Mouse (Mus musculus) heart, postnatal 10 days (tissue): ENCODE data around the gene Adgrv1. TPM values are rescaled to one million over a fixed set of nuclear protein-coding genes. Genes with fewer than 3 reads are reported as not detected.
A peak's percentile ranks its signal among the peaks of the same experiment; 100 is the strongest.

Experiments used
- DNase-seq, 2 experiments: peaks; one replicate each; pipeline ENCODE4 v3.0.0; 2021
- intact Hi-C: fragments of 180-260 bp; cut with DNase I; formaldehyde crosslinking; loops from one replicate; pipeline ENCODE4 v1.15.1; 2025
- total RNA-seq, 2 experiments: library from RNA; stranded (reverse); gene quantifications; 2 replicates each; pipeline ENCODE4 v1.2.3; 2021

Gene Adgrv1
- total RNA-seq, 2 experiments from 2014 or later, result 0.74 to 0.96 TPM

DNA sequence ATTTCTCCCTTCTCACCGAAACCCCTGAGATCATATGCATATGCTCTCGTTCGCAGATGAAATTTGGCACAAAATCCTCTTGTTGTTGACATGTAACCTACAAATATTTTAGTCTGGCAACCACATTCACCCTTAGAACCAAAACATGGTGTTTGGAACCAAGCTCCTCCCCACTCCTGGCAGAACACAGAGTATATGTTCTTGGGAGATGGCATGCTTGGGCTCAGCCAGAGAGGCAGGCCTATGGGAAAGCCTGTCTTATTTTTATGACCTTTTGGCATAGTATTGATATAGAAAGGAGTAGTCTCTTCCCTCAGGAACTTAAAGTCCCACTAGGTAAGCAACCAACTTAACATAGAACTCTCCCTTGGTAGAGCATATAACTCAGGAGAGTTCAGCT is 275.7 kb downstream of the Adgrv1 start:
- no peak for DNase-seq
- intact Hi-C loops, result loop anchor here (10.0 kb wide), 1 partner anchor 392 kb away; no protein-coding TSS in a partner anchor

DNA sequence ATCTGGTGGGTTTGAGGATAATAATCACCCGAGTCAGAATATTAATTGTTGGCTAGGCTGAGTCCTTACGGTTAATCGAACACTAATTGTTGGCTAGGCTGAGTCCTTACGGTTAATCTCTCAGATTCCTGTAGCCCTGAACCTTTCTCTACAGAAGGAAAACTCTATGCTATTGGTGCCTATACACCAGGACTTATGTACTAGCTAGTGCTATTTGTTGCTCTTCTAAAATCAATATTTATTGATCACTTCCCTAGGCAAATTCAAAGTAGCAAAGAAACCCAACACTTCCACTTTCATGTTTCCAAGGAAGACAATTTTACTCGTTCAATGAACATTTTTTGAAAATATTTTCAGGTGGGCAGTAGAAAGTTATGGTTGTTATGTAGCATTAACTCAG is 278.4 kb downstream of the Adgrv1 start:
- no peak for DNase-seq
- intact Hi-C loops, result loop anchor here (5.0 to 10.0 kb wide), 3 partner anchors 37 to 472 kb away; partner anchors contain the start of gene Arrdc3

DNA sequence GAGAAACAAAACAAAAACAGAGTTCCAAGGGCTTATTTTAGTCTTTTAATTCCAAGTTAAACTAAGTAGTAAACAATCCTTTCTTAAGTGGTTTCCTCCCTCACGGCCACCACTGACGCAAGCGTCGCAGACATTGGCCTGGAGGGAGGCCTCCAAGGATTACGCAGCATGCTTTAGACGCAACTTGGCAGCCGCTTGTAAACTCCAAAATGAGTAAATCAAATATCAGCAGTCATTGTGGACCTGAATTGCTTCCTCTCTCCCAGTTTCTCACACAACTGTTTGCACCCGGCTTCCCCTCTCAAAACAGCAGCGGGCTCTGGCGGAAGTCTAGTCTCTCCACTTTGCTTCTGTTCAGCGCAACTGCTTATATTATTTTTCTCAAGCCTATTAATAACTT is 280.7 kb downstream of the Adgrv1 start:
- intact Hi-C loops, result loop anchor here (5.0 to 10.0 kb wide), 3 partner anchors 35 to 470 kb away; partner anchors contain the start of gene Arrdc3
- DNase-seq, result peak; percentile 69 to 75

DNA sequence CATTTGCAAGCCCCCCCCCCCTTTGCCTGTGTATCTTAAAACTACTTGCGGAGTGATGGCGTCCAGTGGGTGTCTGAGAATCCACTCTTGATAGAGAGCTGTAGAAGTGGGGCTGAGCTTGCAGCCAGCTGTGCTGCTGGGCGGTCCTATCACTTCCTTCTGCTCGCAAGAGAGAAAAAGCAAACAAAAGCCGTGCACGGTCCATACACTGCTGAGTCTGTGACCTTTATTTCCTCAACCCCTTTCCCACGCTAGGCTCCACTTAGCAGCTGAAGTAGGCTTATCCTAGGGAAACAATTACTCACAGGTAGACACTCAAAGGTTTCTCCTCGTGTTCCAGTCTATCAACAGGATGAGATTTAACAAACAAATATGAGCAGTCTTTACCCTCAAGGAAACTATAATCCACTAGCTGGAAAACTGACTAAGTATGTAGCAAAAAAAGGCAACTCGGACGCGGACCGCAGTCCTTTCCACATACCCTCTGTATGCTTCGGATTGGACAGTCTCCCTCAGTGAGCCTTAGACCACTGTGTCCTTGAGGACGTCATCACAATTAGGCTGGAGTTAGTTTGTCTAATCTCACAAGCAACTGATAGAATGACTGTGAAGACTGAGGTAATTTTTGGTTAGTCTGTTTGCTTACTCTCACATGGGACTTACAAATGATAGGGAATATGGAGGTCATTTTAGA is 281.3 kb downstream of the Adgrv1 start:
- intact Hi-C loops, result loop anchor here (5.0 to 10.0 kb wide), 3 partner anchors 34 to 469 kb away; partner anchors contain the start of gene Arrdc3
- peak; percentile 61 to 65 for DNase-seq

DNA sequence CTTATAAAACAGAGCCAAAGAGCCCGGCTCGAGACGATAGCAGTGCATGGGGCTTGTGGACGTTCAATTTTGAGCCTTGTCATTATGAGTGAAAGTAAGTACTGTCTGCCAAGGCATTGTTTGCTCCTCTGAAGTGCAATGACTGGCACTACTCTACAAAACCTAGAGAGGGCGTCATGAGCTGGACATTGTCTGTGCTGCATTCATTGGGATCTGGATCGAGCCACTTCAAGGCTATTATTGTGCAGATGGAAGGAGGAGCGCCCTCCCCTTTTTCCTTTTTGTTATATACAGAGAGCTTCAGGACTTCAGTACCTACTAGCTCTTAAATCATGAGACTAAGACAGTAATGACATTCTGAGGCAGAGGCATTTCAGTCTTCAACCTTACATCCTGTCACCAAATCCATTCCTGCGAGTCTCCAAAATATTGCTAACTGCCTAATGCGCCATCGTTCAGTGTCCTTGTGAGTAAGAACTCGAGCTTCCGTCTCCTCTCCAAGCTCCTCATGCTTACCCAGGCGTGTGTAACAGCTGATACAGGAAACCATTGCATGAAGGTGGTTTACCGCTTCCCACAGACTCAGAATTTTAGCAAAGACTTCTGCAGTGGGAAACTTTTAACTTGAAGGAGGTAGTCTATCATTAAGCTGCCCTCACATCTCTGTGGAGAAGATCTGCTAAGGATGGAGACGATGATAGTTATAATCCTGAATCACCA is 285.5 kb downstream of the Adgrv1 start:
- intact Hi-C loops, result no loop called here

DNA sequence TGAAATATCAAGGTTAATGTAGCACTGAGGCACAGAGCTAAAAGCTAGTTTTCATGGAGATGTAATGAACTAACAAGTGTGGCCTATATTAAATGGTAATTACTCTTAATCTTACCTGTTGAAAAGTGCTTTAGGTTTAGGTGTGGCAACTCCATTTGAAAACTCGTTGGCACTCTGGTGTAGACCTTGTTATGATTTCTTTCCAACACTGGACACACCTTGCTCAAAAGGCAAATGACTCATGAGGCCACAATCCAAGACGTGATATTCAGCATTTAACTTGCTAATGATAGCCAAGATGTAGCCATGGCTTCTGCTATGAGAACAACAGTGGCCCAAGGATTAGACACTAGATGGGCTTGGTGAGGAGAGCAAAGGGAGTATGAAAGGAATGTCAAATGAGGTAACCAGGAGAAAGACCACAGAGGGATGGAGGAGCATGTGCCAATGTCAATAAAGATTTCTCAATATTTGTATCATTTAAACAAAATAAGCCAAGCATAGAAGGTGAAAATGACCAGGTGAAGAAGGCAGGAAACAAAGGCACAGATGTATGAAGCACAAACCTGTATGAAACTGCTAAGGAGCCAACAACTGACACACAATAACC is 289.9 kb downstream of the Adgrv1 start:
- DNase-seq, result no peak
- intact Hi-C loops, result no loop called here

More for the DNA sequence above, 285.5 kb downstream of the Adgrv1 start:
- DNase-seq, result no peak

DNA sequence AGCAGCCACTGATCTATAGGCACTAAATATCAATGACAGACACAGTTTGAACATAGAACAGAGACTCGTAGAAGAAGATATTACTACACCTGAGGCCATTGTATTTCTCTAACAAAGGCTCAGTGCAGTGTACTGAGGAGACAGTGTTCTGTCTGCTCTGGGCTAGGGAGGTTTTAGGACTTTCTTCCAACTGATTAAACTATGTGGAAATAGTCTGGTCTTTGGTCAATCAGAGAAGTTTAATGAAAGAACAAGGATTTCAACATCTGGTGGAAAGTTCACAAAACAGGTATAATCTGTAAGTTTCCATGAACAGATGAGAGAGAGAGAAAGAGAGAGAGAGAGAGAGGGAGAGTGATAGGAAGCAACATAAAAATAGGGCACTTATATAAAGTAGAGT is 297.7 kb downstream of the Adgrv1 start:
- no peak for DNase-seq
- intact Hi-C loops, result no loop called here

DNA sequence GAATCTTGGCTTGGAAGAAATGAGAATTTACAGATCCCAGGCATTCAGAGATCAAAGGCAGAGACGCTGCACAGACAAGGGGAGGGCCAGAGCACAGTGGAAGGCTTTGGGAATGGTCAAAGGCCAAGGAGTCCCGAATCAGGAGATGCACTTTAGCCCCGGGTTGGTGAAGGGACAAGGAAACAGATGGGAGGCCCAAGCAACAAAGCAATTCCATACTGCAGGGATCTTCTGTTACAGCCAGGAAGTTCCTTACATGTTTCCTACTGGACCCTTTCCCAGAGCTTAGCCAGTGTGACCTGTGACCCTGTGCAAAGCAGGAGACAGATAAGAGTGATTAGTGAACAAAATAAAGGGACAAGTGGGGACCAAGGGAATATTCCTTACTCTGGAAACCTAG is 300.9 kb downstream of the Adgrv1 start:
- intact Hi-C loops, result no loop called here
- DNase-seq, result peak; percentile 20 to 23

DNA sequence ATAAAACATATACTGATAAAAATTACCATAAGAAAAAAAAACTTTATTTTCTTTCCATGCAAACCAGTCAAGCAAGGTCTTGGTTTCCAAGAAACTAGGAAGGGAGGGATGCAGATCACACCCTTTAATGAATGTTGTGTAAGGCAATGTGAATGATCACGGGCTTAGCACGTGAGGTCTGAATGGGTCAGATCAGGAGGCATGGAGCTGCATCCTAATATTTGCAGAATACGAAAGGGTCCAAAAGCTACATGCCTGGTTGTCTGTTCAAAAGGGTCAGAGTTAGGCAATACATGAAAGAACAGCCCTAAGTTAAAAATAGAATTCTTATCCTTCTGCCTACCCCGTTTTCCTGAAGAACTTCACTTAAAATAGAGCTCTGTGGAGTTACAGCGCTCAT is 303.2 kb downstream of the Adgrv1 start:
- DNase-seq, result no peak
- intact Hi-C loops, result no loop called here

DNA sequence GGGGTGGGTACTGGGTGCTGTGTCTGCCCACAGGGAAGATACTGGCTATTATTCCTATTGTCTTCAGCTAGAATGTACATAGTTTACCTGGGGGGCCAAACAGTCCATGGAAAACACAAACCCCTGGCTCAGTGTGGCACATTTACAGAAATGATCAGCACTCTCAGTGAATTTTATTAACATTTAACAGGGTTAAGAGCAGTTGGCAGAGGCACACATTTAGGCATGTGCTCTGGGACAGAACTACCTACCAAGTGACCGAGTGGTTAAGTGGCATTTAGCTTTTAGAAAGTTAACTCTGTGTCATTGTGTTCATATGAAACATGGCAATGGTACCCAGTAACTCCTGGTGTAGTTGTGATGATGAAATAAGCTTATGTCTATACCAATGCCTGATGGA is 304.8 kb downstream of the Adgrv1 start:
- intact Hi-C loops, result no loop called here
- DNase-seq, result no peak

DNA sequence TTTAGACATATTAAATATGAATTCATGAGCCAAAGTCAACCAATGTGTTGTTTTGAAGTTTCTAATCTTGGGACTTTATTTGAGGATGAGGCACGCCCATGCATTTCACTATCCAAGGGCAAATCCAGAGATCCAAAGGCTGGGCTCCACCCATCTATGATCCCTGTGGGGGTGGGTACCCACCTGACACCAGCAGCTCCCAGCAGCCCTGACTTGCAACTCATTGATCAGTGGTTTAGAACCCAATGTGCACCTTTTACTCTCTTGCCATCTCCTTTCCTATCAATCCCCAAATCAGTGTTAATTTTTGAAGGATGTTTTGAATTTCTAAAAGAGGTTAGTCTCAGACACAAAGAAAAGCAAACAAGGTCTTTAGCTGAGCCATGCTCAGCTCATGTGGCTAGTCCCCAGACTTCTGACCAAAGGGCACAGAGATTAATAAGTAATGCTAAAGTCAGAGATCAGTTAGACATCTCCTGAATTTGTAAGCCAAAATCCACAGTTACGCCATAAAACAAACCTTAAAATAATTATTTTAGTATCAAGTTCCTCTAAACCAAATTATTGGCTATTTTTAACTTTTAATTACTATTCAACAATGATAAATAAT is 307.2 kb downstream of the Adgrv1 start:
- intact Hi-C loops, result no loop called here
- DNase-seq, result no peak

DNA sequence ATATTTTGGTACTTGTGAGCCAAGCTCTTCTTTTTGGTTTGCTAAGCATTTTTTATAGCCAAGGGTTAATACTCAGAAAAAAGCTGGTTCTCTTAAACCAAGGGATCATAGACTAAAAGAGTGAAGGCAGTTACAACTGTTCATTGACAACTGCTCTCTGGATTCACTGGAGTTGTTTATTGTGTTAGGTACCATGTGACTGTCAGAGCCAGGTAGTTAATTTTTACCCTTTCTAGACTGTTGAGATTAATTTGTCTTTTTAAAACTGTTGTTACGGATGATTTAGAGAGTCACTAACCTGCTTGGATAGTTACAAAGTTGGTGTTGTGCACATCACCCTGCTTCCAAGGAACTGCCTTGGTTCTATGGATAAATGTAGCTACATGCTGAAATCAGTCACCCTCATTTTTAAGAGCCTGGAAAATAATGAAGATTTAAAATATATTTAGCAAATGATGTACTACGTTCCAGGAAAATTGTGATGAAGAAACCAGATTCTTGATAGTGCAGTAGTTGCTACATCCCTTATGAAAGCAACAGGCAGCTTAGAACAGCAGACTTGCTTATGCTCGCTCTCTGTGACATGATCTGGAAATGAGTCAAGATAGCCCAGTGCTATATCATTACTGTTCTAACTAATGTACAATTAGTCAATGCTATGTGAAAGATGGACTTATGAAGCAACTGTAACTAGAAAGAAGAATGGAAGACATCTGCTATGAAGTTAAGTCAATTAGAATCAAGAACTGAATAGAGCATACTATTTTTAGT is 309.2 kb downstream of the Adgrv1 start:
- no peak for DNase-seq
- intact Hi-C loops, result no loop called here

DNA sequence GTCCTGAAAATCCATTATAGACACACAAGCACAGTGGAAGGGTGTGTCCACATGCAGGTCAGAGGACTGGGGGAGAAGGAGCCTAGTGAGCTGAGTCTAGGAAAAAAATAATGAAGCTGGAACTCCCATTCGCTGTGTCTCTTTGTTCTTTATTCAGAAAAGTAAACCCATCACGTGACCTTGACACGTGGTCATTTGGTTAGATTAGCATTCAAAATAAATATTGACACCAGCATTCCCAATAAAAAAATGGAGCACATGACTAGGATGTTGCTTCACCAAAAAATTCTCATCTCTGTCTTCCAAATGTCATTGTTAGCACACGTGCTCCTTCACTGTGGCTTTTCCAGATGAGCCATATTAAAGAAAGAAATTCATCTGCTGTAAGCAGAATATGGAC is 316.4 kb downstream of the Adgrv1 start:
- intact Hi-C loops, result loop anchor here (5.0 to 10.0 kb wide), 2 partner anchors 36 to 352 kb away; no protein-coding TSS in a partner anchor
- DNase-seq, result no peak

DNA sequence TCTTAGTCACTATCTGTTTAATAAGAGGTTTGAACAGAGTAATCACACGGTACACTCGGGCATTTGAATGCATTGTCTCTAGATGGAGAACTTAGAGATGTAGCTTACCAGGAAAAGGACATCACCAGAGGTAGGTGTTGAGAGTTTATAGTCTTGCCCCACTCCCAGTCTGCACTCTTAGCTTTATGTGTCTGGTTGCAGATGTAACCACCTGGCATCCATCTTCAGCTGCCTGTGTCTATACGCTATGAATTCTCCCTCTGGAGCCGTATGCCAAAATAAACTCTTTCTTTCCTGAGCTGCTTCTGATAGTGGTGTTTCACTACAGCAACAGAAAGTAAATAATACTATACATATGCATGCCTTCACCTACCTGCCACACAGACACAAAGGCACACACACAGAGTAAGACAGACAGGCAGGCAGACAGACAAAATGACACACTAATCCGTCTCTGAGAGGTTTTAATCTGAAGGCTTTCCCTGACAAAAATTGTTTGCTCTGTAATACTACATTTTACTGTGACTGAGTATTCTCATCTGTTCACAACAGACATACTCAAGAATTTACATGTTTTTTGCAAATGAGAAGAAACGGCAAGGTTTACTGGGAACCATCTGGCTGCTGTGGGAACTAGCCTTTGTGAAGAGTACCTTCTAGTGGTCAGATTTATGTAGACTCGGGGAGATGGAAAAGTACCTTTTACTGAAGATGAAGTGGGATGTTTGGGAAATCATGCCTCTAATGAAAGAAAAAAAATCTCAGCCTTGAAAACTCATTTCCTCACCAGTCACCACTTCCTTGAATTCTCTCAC is 318.4 kb downstream of the Adgrv1 start:
- intact Hi-C loops, result loop anchor here (1.0 to 10.0 kb wide), 6 partner anchors 38 to 452 kb away; no protein-coding TSS in a partner anchor
- peak; percentile 32 to 34 for DNase-seq

DNA sequence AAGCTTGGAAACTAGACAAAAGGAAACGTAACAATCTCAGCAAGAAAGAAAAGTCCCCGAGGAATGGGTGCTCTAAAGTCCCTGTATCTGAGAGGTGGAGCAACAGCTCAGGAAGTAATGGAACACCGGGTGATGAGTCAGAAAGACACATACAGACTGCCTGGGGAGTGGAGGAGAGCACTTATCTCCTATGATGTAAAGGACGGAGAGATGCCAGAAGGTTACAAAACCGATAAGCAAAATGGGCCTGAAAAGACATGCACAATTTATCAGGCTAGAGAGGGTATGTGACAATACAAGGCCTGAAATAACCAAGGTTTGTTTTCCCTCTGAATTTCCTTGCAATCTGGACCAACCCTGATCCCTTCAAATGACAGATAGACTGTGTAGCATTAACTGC is 320.8 kb downstream of the Adgrv1 start:
- no peak for DNase-seq
- intact Hi-C loops, result loop anchor here (5.0 to 10.0 kb wide), 2 partner anchors 347 to 450 kb away; no protein-coding TSS in a partner anchor

DNA sequence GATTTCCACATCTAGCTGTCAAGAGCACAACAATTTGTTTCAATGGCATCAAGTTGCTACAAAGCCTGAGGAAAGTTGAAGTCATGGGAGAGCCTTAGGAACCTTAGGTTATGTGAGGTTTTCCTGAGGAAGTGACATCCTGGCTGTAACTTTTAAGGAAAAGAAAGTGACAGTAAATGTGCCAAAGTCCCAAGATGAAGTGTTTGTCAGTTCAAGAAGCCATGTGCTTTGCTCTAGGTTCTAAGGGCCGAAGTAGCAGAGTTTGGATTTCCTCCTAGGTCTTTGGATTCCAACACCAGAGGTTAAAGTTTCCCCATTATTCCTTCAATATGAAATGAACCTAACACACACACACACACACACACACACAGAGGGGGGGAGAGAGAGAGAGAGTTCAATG is 332.1 kb downstream of the Adgrv1 start:
- intact Hi-C loops, result no loop called here
- DNase-seq, result no peak

DNA sequence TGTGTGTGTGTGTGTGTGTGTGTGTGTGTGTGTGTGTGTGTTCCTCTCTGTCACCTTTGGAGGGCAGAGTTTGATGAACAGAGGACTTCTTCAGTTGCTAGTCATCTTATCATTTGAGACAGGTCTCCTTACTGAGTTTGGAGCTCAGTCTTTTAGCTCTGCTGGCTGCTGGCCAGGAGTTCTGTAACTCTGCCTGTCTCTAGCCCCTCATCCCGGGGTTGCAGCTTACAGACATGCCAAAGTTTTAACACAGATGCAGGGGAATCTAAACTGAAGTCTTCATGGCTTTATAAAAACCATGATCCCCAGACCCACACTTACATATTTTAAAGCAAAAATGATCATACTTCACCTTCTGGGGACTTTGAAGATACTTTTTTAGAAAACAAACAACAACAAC is 338.8 kb downstream of the Adgrv1 start:
- no peak for DNase-seq
- intact Hi-C loops, result no loop called here

DNA sequence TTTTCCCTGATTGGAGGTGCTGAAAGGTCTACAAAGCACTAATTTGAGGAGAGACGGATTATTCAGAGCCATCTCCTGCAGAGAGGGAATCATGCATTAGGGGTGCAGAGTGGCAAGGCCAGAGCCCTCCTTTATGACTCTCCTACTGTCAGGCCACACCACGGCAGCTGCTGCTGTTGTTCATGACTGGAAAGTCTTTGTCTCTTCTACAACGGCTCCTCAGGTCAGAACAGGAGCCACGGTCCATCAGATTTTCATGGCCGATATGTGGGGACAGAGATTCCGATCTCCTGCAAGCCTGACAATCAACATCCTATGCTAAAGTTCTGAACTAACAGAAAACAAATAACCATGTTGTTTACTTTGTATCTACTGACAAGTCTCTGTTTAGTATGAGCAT is 350.8 kb downstream of the Adgrv1 start:
- intact Hi-C loops, result no loop called here
- no peak for DNase-seq

DNA sequence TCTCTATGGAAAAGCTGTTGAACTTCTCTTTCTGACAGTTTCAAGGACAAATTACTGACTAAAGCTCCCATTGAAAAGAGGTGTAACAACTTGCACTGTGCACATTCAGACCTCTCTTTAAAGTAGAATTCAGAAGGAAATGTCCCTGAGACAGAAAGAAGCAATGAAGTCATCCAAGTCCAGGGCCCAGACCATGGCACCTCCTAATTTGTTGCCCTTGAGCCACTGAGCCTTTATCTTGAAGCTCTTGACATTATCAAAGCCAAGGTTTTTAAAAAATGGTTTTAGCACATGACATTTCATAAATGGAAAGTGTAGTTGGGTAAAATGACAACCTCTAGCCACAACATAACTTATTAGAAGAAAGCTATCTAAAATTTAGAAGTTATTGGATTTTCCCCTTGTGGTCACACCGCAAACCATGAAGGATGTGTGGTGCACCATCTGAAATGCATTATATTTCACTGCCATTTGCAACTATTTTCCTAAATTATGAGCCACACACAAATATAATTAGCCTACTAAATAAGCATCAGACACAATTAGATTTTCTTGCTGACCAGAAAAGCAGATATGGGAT is 352.2 kb downstream of the Adgrv1 start:
- intact Hi-C loops, result no loop called here
- DNase-seq, result no peak
